Mouse (Mus musculus): ENCODE results near the gene Svs2. TPM values are rescaled to one million over a fixed set of nuclear protein-coding genes. Genes with fewer than 3 reads are reported as not detected.
"Not testable (repeated sequence)": the region's sequence is repeated elsewhere in the genome, so short reads cannot be mapped to it uniquely, and the experiment has no call there.

The Svs2 gene
- not detected in 2 replicates for polyA plus RNA-seq (2014; fragmentation: Nextera tagmentation; extraction: Ambion mirVana)

- no peaks in the 10 kb centered on the region for H3K4me1 ChIP-seq (ENCODE audit: control insufficient read depth, insufficient read depth, low read length)
- H3K4me3 ChIP-seq (replicated peaks; ENCODE audit: low read depth, low read length), result no peak within 1 kb of the TSS
- H3K27ac ChIP-seq (replicated peaks; ENCODE audit: low read depth, low read length), result no peak within 1 kb of the TSS
- 86% methylated on average over 3 of the region's 3 CpGs for WGBS
- no peak for DNase-seq
- no peak within 1 kb of the TSS for H3K9ac ChIP-seq (replicated peaks; ENCODE audit: low read length)
- no peaks in the 10 kb centered on the region for H3K9me3 ChIP-seq (ENCODE audit: control insufficient read depth, low read length)
- H3K36me3 ChIP-seq (ENCODE audit: control insufficient read depth, insufficient read depth, low read length), result no peaks in the 10 kb centered on the region
- ATAC-seq (ENCODE audit: low FRiP score, low TSS enrichment), result no peak
- H3K4me2 ChIP-seq (ENCODE audit: low read length), result no peak within 1 kb of the TSS
- no peaks in the 10 kb centered on the region for H3K27me3 ChIP-seq (ENCODE audit: control insufficient read depth, insufficient read depth, low read length)
Measured at GRCm38 (mm10) chr2:164238366-164238765, at the start of gene Svs2. Gene Svs2, minus strand, starts transcription at chr2:164238466.

- H3K9ac ChIP-seq (replicated peaks; ENCODE audit: low read length), result no peak within 1 kb of the TSS
- H3K4me3 ChIP-seq (replicated peaks; ENCODE audit: low read depth, low read length), result no peak within 1 kb of the TSS
- ATAC-seq (ENCODE audit: low FRiP score, low TSS enrichment) (no peak), DNase-seq (no peak)
- H3K27me3 ChIP-seq (ENCODE audit: control insufficient read depth, insufficient read depth, low read length), result no peaks in the 10 kb centered on the region
- 96% methylated on average over 4 of the region's 4 CpGs for WGBS
- H3K4me1 ChIP-seq (ENCODE audit: control insufficient read depth, insufficient read depth, low read length), result no peaks in the 10 kb centered on the region
- H3K36me3 ChIP-seq (ENCODE audit: control insufficient read depth, insufficient read depth, low read length), result no peaks in the 10 kb centered on the region
- H3K4me2 ChIP-seq (ENCODE audit: low read length), result no peak within 1 kb of the TSS
- H3K27ac ChIP-seq (replicated peaks; ENCODE audit: low read depth, low read length), result no peak within 1 kb of the TSS
- no peaks in the 10 kb centered on the region for H3K9me3 ChIP-seq (ENCODE audit: control insufficient read depth, low read length)
Measured at GRCm38 (mm10) chr2:164278359-164278758, 40.1 kb upstream of the Svs2 start, which contains the start of gene Svs4. Gene Svs4, minus strand, starts transcription at chr2:164278459.

GRCm38 (mm10) chr2:164256540-164256939 lies 18.3 kb upstream of the Svs2 start, which contains the start of gene Svs3b:
Gene Svs3b, minus strand, starts transcription at chr2:164256640.
- H3K9ac ChIP-seq (replicated peaks; ENCODE audit: low read length); H3K27me3 ChIP-seq (ENCODE audit: control insufficient read depth, insufficient read depth, low read length); H3K4me1 ChIP-seq (ENCODE audit: control insufficient read depth, insufficient read depth, low read length); DNase-seq; ATAC-seq (ENCODE audit: low FRiP score, low TSS enrichment); H3K36me3 ChIP-seq (ENCODE audit: control insufficient read depth, insufficient read depth, low read length); H3K9me3 ChIP-seq (ENCODE audit: control insufficient read depth, low read length); H3K4me3 ChIP-seq (replicated peaks; ENCODE audit: low read depth, low read length); H3K27ac ChIP-seq (replicated peaks; ENCODE audit: low read depth, low read length); H3K4me2 ChIP-seq (ENCODE audit: low read length): not testable (repeated sequence)
- WGBS, result 90% methylated on average over 1 of the region's 1 CpGs

GRCm38 (mm10) chr2:164232671-164233070 lies 5.6 kb downstream of the Svs2 start:
- no peak overlapping the region for H3K27ac ChIP-seq (replicated peaks; ENCODE audit: low read depth, low read length)
- H3K4me2 ChIP-seq (ENCODE audit: low read length), result no peak overlapping the region
- no peak overlapping the region for H3K9ac ChIP-seq (replicated peaks; ENCODE audit: low read length)
- H3K4me3 ChIP-seq (replicated peaks; ENCODE audit: low read depth, low read length), result no peak overlapping the region
- 92% methylated on average over 8 of the region's 8 CpGs for WGBS
- ATAC-seq (ENCODE audit: low FRiP score, low TSS enrichment) (no peak), DNase-seq (no peak)
- H3K4me1 ChIP-seq (ENCODE audit: control insufficient read depth, insufficient read depth, low read length), result no peaks in the 10 kb centered on the region
- H3K9me3 ChIP-seq (ENCODE audit: control insufficient read depth, low read length), result no peaks in the 10 kb centered on the region
- no peaks in the 10 kb centered on the region for H3K36me3 ChIP-seq (ENCODE audit: control insufficient read depth, insufficient read depth, low read length)
- H3K27me3 ChIP-seq (ENCODE audit: control insufficient read depth, insufficient read depth, low read length), result no peaks in the 10 kb centered on the region

DNA sequence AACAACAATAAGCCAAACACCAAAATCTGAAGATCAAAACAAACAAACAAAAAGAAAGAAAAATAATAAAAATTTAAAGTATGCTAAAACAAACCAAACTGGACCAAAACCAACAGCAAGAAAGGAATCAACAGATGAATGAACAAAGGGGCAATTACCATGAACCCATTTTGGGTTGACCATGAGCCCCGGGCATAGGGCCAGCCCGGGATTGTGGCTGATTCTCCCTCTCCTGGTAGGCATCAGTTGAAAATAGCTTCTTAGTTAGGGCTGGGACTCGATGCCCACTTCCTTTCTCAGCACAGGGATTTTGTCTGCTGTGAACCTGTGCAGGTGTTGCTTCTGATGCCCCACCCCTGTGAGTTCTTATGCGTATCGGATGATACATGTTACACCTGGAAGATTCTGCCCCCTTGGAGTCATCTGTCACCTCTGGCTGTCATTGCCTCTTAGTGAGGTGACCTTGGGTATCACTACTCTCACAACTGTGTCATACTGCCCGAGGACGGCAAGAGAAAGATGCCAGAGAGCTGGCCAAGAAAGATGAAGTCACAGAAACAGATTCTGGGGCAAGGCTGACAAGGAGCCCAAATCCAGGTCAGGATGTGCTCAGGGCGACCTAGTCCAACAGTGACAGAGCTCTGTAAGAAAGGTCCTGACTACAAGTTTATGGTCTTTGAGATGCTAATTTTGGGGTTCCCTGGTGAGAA lies 9.8 kb downstream of the Svs2 start:
- H3K27me3 ChIP-seq (ENCODE audit: control insufficient read depth, insufficient read depth, low read length), result no peaks in the 10 kb centered on the region
- 85% methylated on average over 8 of the region's 8 CpGs for WGBS
- H3K9me3 ChIP-seq (ENCODE audit: control insufficient read depth, low read length), result no peaks in the 10 kb centered on the region
- H3K27ac ChIP-seq (replicated peaks; ENCODE audit: low read depth, low read length), result no peak overlapping the region
- H3K36me3 ChIP-seq (ENCODE audit: control insufficient read depth, insufficient read depth, low read length), result no peaks in the 10 kb centered on the region
- no peak overlapping the region for H3K4me3 ChIP-seq (replicated peaks; ENCODE audit: low read depth, low read length)
- ATAC-seq (ENCODE audit: low FRiP score, low TSS enrichment) (no peak), DNase-seq (no peak)
- H3K4me1 ChIP-seq (ENCODE audit: control insufficient read depth, insufficient read depth, low read length), result no peaks in the 10 kb centered on the region
- no peak overlapping the region for H3K4me2 ChIP-seq (ENCODE audit: low read length)
- no peak overlapping the region for H3K9ac ChIP-seq (replicated peaks; ENCODE audit: low read length)

DNA sequence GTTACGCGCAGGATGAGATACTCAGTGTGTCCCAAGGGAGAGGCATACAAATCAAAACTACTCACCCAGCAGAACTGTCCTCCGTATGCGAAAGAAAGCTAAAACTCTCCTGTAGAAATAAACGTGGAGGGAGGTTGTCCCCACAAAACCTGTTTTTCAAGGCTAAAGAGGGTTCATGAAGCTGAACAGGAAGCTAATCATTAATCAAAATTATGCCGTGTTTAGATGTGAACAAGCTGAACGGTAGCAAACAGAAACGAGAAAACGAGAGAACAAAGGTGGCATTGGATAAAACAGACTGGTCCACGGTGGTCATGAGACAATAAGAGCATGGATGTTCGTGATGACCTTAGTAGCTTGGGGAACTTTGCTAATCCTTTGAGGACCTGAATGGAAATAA lies 16.7 kb downstream of the Svs2 start, which contains the start of gene Wfdc15b:
TSS of gene Wfdc15b (minus strand) at position 139 of the 400 bp plus-strand sequence.
- H3K4me1 ChIP-seq (ENCODE audit: control insufficient read depth, insufficient read depth, low read length), result no peaks in the 10 kb centered on the region
- no peak within 1 kb of the TSS for H3K4me3 ChIP-seq (replicated peaks; ENCODE audit: low read depth, low read length)
- DNase-seq, result no peak
- no peak within 1 kb of the TSS for H3K9ac ChIP-seq (replicated peaks; ENCODE audit: low read length)
- no peaks in the 10 kb centered on the region for H3K27me3 ChIP-seq (ENCODE audit: control insufficient read depth, insufficient read depth, low read length)
- ATAC-seq (ENCODE audit: low FRiP score, low TSS enrichment), result no peak
- WGBS, result 87% methylated on average over 11 of the region's 11 CpGs
- no peaks in the 10 kb centered on the region for H3K9me3 ChIP-seq (ENCODE audit: control insufficient read depth, low read length)
- no peak within 1 kb of the TSS for H3K4me2 ChIP-seq (ENCODE audit: low read length)
- H3K27ac ChIP-seq (replicated peaks; ENCODE audit: low read depth, low read length), result no peak within 1 kb of the TSS
- H3K36me3 ChIP-seq (ENCODE audit: control insufficient read depth, insufficient read depth, low read length), result no peaks in the 10 kb centered on the region

DNA sequence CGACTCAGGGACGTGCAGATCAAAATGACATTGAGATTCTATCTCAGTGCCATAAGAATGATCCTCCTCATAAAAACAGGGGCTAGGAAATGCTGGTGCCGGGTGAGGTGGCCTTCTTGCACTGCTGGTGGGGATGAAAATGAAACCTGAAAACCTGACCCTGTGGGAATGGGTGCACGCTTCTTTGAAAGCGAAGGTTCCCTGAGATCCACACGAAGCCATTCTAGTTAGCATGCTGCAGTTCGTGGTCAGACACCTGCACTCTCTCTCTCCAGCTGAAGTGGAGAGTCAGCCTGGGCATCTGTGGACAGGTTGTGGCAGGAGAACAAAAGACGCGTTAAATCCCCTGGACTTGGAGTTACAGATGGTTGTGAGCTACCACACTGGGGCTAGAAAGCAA lies 19.0 kb downstream of the Svs2 start:
- Histone ChIP-seq H3K36me3 (ENCODE audit: control insufficient read depth, insufficient read depth, low read length) (no peaks in the 10 kb centered on the region), H3K4me1 (ENCODE audit: control insufficient read depth, insufficient read depth, low read length) (no peaks in the 10 kb centered on the region), H3K9me3 (ENCODE audit: control insufficient read depth, low read length) (no peaks in the 10 kb centered on the region), H3K27me3 (ENCODE audit: control insufficient read depth, insufficient read depth, low read length) (no peaks in the 10 kb centered on the region), H3K4me3 (replicated peaks; ENCODE audit: low read depth, low read length) (no peak overlapping the region), H3K4me2 (ENCODE audit: low read length) (no peak overlapping the region), H3K9ac (replicated peaks; ENCODE audit: low read length) (no peak overlapping the region), H3K27ac (replicated peaks; ENCODE audit: low read depth, low read length) (no peak overlapping the region)
- WGBS, result 85% methylated on average over 9 of the region's 9 CpGs
- DNase-seq, result no peak
- no peak for ATAC-seq (ENCODE audit: low FRiP score, low TSS enrichment)

DNA sequence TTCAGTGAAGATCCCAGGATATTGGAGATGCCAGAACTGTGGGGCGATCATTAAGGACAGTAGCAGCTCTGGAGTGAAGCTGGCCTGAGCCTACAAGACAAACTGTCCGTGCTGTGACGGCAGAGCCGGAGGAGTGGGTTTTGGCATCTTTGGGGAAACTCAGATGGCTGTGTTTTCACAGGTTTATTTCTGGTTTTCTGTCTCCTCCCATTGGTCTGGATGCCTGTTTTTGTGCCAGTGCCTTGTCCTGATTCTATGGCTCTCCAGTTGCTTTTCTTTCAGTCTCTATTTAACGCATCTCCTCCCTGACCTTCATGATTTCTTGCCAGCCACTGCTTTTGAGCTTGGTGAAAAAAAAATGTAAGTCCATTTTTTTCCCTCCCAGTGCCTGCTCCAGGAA lies 25.6 kb downstream of the Svs2 start:
- no peak for DNase-seq
- H3K27ac ChIP-seq (replicated peaks; ENCODE audit: low read depth, low read length), result no peak overlapping the region
- H3K27me3 ChIP-seq (ENCODE audit: control insufficient read depth, insufficient read depth, low read length), result no peaks in the 10 kb centered on the region
- H3K4me1 ChIP-seq (ENCODE audit: control insufficient read depth, insufficient read depth, low read length), result no peaks in the 10 kb centered on the region
- no peak overlapping the region for H3K4me3 ChIP-seq (replicated peaks; ENCODE audit: low read depth, low read length)
- H3K9ac ChIP-seq (replicated peaks; ENCODE audit: low read length), result no peak overlapping the region
- H3K9me3 ChIP-seq (ENCODE audit: control insufficient read depth, low read length), result no peaks in the 10 kb centered on the region
- no peak for ATAC-seq (ENCODE audit: low FRiP score, low TSS enrichment)
- no peaks in the 10 kb centered on the region for H3K36me3 ChIP-seq (ENCODE audit: control insufficient read depth, insufficient read depth, low read length)
- no peak overlapping the region for H3K4me2 ChIP-seq (ENCODE audit: low read length)
- 87% methylated on average over 5 of the region's 5 CpGs for WGBS

DNA sequence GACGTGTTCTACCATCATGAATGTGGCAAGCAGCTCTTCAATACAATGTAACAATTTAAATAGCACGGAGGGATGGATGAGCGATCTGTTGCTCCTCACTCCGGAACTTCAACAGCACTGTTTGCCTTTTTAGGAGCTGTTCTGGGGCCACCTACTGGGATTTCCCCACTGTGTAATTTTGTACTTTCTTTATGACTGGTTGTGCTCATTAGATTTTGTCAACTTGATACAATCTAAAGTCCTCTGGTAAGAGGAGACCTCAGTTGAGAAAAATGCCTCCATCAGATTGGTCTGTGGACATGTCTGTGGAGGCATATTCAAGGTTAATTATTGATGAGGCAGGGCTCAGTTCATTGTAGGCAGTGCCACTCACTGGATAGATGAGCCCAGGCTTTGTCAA lies 27.4 kb downstream of the Svs2 start:
- H3K27me3 ChIP-seq (ENCODE audit: control insufficient read depth, insufficient read depth, low read length), result no peaks in the 10 kb centered on the region
- WGBS, result 81% methylated on average over 4 of the region's 4 CpGs

More for the DNA sequence above, 27.4 kb downstream of the Svs2 start:
- no peak overlapping the region for H3K27ac ChIP-seq (replicated peaks; ENCODE audit: low read depth, low read length)
- ATAC-seq (ENCODE audit: low FRiP score, low TSS enrichment) (no peak), DNase-seq (no peak)
- H3K4me3 ChIP-seq (replicated peaks; ENCODE audit: low read depth, low read length), result no peak overlapping the region
- H3K9ac ChIP-seq (replicated peaks; ENCODE audit: low read length), result no peak overlapping the region
- H3K9me3 ChIP-seq (ENCODE audit: control insufficient read depth, low read length), result no peaks in the 10 kb centered on the region
- no peaks in the 10 kb centered on the region for H3K36me3 ChIP-seq (ENCODE audit: control insufficient read depth, insufficient read depth, low read length)
- no peak overlapping the region for H3K4me2 ChIP-seq (ENCODE audit: low read length)
- no peaks in the 10 kb centered on the region for H3K4me1 ChIP-seq (ENCODE audit: control insufficient read depth, insufficient read depth, low read length)
